Mouse (Mus musculus): Measurements from ENCODE around the gene Pitx1. TPM values are rescaled to one million over a fixed set of nuclear protein-coding genes. Genes with fewer than 3 reads are reported as not detected.

The Pitx1 gene
- total RNA-seq (2017) = not detected in 2 replicates

DNA sequence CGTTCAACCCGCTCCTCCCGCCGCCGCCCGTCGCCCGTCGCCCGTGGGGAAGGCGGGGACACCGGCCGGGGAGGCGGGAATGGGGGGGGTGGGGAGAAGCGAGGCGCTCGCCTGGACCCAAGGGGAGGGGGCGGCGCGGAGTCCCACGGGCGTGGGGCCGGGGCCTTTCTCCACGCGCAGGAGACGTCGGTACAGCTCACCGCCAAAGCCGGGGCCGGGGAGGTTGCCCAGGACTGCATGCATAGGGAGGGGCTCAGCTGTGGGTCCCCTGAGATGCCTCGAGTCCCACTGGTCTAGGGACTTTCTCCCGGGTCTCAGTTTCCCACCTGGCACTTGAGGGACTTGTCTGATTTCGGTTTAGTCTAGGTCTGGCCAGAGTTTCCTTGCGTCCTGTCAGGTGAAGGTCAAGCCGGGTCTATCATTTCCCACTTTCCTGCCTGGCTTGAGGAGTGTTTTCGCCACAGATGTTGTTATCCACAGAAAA, at the start of gene Pitx1:
Pitx1 (minus strand) TSS at position 51 of the 484 bp plus-strand sequence.
- ATAC-seq (replicated peaks; ENCODE audit: low read depth, poor library complexity, severe bottlenecking) = no peak

GRCm38 (mm10) chr13:55881431-55882202, 45.6 kb upstream of the Pitx1 start:
- no peak for ATAC-seq (replicated peaks; ENCODE audit: low read depth, poor library complexity, severe bottlenecking)

GRCm38 (mm10) chr13:55878353-55878752, 42.4 kb upstream of the Pitx1 start:
- ATAC-seq (replicated peaks; ENCODE audit: low read depth, poor library complexity, severe bottlenecking) = no peak

GRCm38 (mm10) chr13:55871410-55871809, 35.4 kb upstream of the Pitx1 start:
- ATAC-seq (replicated peaks; ENCODE audit: low read depth, poor library complexity, severe bottlenecking) = no peak

- no peak for ATAC-seq (replicated peaks; ENCODE audit: low read depth, poor library complexity, severe bottlenecking)
These were observed 34.0 kb upstream of the Pitx1 start for GRCm38 (mm10) chr13:55870001-55870400.

DNA sequence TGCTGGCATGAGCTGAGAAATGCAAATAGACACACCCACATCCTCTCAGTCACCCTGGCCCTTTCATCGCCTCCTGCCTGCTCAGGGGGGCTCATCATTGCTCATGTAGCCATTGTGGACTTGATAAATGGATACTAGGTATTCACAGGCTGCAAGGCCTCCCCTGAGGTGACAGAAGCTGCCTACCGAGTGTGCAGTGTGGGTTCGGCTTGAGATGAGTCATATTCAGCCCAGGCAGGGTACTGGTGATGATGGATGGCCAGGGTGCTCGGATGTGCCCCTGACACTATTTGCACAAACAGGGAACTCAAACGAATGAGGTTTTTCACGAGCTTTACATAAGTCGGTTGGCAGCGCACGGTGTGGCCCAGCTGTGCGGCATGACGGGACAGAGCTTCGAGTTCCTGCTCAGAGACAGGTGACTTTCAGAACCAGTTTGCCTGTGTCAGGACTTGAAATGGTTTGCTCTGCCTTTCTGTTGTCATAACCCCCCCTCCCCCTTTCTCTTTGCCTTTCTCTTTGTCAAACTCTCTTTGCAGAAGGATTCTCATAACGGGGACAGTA, 31.6 kb upstream of the Pitx1 start:
- no peak for ATAC-seq (replicated peaks; ENCODE audit: low read depth, poor library complexity, severe bottlenecking)

DNA sequence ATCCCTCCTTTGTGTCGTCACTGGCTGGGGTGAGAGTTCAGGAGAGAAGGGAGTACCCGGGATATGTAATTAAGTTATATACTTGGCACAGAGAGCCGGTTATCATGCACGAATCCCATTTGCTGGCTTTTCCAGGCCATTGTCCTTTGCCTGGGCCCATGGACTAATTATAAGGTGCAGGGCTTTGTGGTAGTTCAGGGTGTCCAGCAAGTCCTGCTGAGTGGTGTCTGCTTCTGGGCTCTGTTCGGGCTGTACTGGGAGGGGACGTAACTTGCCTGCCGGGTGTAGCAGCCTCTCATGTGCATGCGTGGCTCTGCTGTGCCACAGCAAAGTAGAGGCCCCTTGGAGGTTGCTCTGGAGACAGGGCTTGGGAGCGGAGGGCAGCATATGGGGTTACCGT, 24.5 kb upstream of the Pitx1 start:
- no peak for ATAC-seq (replicated peaks; ENCODE audit: low read depth, poor library complexity, severe bottlenecking)

DNA sequence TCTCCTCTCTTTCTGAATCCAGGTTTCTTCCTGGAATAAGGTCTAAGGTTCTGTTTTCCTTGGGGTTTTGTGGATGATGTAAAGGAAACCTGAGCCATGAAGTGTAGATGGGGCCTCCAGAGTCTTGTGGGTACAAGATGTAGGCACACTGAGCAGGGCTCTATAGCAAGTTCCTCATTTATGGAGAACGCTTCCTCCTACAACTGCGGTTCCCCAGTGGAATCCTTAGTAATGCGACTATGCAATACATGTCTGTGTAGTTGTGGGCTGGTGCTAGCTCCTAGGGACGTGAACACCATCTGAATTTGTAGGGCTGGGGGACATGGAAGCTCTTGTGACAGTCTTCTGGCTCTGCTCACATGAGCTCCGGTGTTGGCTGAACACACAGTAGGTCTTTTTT, 22.5 kb upstream of the Pitx1 start:
- ATAC-seq (replicated peaks; ENCODE audit: low read depth, poor library complexity, severe bottlenecking) = peak; percentile 73

DNA sequence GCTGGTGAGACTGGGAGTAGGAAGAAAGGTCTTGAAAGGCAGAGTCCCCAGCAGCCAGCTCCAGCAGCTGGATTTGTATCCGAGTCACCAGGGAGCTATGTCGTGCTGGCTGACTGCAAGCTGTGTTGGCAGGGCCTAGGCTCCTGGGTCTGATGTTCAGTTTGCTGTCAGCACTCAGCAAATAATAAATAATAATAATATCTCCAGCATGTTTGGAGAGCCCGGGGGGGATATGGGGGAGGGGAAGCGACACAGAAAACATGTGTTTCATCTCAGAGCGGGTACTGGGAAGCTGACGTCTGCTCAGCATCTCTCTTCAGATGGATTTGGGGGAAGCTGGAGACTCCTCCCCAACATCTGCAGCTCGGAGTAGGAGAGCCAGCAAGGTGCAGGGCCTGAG, 19.8 kb upstream of the Pitx1 start:
- ATAC-seq (replicated peaks; ENCODE audit: low read depth, poor library complexity, severe bottlenecking) = no peak

GRCm38 (mm10) chr13:55852205-55852604, 16.2 kb upstream of the Pitx1 start:
- ATAC-seq (replicated peaks; ENCODE audit: low read depth, poor library complexity, severe bottlenecking) = no peak

DNA sequence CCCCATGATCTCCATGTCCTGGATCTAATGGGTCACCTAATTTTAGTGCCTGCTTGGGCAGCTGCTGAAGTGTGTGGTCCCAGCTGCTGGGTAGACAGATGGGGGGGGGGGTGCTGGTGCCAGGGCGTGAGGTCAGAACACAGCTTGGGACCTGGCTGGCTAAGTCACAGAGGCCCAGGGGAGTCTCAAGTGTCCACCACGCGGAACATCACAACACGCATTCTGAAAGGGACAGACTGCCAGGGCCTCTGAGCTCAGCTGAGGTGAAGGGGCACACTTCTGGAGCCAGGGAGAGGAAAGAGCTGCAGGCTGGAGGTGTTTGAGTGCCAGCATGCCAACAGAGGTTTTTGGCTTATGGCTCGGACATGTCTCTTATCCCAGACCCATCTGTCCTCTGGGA, 14.7 kb upstream of the Pitx1 start:
- ATAC-seq (replicated peaks; ENCODE audit: low read depth, poor library complexity, severe bottlenecking) = no peak

DNA sequence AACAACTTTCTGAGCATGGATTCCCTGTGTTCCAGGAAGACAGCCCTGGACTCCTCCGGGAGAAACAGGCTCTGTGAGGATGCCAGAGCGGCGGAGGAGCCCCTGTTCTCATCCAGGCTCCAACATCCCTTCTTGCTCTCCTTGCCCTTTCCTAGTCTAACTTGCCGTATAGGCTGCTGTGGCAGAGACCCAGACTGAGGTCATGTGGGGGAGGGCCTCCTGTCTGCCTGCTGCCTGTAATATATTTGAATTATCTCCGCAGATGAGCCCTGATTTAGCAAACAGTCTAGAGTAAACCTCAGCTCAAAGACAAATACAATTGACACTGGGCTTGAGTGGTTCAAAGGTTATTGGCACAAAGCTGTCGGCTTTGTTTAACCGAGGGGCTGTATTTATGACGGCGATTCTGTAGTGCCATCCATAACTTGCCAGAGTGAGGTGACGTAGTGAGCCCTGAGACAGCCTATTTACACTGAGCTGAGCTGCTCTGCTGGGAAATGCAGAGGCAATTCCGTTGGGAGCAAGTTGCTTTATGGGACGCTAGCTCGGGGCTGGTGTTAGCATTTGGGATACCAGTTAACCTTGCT, 12.7 kb upstream of the Pitx1 start:
- no peak for ATAC-seq (replicated peaks; ENCODE audit: low read depth, poor library complexity, severe bottlenecking)

DNA sequence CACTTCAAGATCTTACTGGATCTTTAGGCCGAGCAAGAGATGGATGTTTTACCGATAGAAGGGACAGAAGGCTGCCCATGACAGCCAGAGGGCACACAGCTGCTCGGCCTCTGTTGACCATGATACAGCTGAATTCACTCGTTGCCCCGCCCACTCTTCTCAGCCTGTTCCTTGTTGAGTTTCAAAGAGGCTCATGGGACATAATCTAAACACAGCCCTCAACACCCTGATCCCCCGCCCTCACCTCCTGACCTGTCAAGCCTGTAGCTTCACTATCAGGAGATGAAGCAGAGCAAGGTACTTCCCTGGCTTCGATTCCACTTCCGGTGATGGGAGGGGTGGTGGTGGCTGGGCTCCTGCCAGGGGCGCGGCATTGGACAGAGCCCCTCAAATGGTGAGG, 11.8 kb upstream of the Pitx1 start:
- 0 out of 2 replicates have a peak, but pooled peaks have one; percentile 36 for ATAC-seq (replicated peaks; ENCODE audit: low read depth, poor library complexity, severe bottlenecking)

GRCm38 (mm10) chr13:55843700-55844099, 7.7 kb upstream of the Pitx1 start:
- ATAC-seq (replicated peaks; ENCODE audit: low read depth, poor library complexity, severe bottlenecking) = no peak

GRCm38 (mm10) chr13:55840223-55840622, 4.2 kb upstream of the Pitx1 start:
- no peak for ATAC-seq (replicated peaks; ENCODE audit: low read depth, poor library complexity, severe bottlenecking)

DNA sequence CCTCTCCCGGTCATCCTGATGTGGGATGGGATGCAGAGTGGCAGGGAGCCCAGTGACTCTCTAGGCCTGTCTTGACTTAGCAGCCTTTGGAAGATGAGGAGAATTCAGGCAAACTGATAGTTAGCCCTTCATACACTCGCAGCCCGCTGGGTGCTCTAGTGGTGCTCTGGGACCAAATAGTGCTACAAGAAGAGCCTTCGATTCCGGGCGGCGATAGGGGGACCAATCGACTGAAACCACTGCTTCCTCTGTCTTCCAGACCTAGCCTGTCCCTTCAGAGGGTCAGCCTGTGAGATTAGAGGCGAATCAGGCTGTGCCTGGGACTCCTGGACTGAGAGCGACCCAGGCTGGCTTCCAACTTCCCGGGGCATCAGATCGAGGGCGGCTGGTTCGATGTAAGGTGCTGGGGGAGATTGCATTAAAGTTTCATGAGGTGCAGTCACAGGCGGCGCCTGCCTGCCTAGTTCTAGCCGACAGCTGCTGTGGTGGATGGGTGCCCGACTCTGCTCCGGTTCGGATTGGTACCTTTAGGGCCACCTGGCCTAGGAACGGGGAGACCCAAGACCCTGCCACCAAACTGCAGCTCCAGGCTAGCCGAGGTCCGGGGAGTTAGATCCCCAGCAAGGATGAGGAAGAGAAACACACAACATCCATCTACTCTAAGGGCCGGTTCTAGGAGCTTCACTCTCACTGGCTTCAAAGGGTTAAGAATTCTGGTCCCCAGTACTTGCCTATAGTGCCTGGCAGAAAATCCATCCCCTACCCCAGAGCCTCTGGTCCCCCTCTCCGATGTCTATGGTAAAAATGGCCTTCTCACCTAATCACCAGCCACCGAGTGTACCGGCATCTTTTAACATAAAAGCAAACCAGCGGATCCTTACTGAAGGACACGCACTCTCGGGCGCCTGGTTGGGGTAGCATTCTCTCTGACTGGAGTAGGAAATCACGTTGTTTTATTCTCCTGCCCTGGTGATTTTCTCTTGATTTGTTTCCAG, 1.1 kb upstream of the Pitx1 start:
- no peak for ATAC-seq (replicated peaks; ENCODE audit: low read depth, poor library complexity, severe bottlenecking)

DNA sequence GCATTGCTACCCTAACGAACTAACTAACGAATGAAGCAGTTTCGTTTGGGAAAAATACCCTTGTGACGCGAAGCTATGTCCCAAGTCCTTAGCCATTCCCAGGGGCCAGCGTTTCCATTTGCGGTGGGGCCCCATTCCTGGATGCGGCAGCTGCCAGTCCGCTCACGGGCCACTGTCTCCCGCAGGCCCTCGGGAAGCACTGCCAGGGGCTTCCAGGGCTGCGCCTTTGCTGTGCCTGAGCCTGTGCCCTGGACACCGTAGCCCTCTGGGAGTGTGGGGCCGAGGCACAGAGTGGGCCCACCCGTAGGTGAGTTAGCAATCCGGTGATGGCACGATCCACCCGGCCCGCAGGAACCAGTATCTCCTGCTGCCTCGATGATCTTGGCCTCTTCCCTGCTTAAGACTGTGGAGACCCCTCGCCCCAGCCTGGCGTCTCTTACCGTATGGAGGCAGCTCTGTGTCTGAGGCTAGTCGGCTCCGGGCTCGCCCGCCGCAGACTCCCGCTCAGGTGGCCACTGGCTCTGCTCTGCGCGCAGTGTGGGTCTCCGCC, 369 bp downstream of the Pitx1 start:
- ATAC-seq (replicated peaks; ENCODE audit: low read depth, poor library complexity, severe bottlenecking) = no peak

DNA sequence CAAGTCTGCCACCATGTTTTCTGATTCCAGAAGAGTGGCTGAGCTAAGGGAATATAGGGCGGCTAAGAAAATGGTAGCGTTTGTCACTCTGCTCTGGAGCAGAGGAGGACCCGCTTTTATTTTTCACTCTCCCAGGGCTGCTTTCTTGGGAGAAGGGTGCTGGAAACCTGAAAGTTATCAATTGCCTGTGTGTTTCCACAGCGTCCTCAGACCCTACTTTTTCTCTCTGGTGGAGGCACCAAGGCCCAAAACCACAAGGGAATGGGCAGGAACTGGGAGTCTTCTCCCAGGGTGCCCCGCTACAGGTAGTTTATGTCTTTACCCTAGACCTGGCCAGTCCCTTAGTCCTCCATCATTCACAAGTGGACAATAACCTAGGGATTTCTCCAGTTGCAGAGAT, 1.3 kb downstream of the Pitx1 start:
- no peak for ATAC-seq (replicated peaks; ENCODE audit: low read depth, poor library complexity, severe bottlenecking)

DNA sequence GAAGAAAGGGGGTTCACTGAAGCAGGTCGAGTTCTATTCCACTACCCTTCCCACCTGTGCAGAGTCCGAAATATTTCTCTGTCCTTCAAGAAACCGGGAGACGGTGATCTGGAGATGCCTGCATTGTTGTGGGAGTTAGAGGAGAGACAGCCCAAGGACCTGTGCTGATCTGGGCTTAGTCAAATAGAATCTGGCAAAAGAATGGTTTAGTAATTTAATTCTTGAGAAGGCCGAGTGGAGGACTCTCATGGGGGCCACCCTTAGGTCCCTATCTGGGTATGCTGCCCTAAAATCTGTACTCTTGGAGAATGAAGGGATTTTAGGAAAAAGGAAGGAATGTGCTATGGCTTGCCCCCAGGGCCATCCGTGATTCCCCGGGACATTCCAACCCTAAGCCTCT, 2.1 kb downstream of the Pitx1 start:
- ATAC-seq (replicated peaks; ENCODE audit: low read depth, poor library complexity, severe bottlenecking) = no peak

GRCm38 (mm10) chr13:55832602-55833001, 3.4 kb downstream of the Pitx1 start:
- no peak for ATAC-seq (replicated peaks; ENCODE audit: low read depth, poor library complexity, severe bottlenecking)

All from common myeloid progenitor, adult 5-6 weeks (primary cell).